Mouse (Mus musculus) liver, postnatal 0 days (tissue): ENCODE results near the gene Olfr15. TPM values are rescaled to one million over a fixed set of nuclear protein-coding genes. Genes with fewer than 3 reads are reported as not detected.
A peak's percentile ranks its signal among the peaks of the same experiment; 100 is the strongest.

Experiments
- ATAC-seq: fragments of 200-750 bp; cut with Nextera tagmentation; 2 replicates; pipeline ENCODE4 v1.8.0; 2017; ENCODE audit warnings: mild to moderate bottlenecking, moderate library complexity
- DNase-seq: peaks from one replicate; pipeline ENCODE4 v3.0.0-alpha.2; 2016
- H3K27ac ChIP-seq: fragments of 300-500 bp; sonication (generic); 2 replicates; pipeline ENCODE4 v1.5.1; 2014; ENCODE audit warnings: antibody characterized with exemption, moderate library complexity, mild to moderate bottlenecking, low read depth
- H3K27me3 ChIP-seq: fragments of 300-500 bp; sonication (generic); 2 replicates; pipeline ENCODE4 v1.6.1; 2014; ENCODE audit warnings: low read length, control low read depth, mixed read lengths; ENCODE audit not compliant: insufficient read depth
- H3K36me3 ChIP-seq: fragments of 300-500 bp; sonication (generic); replicated peaks from 2 replicates; pipeline ENCODE4 v1.6.1; 2014; ENCODE audit warnings: mild to moderate bottlenecking, control low read depth, low read length, moderate library complexity, mixed read lengths; ENCODE audit not compliant: insufficient read depth
- H3K4me1 ChIP-seq: fragments of 300-500 bp; sonication (generic); 2 replicates; pipeline ENCODE4 v1.6.1; 2014; ENCODE audit warnings: antibody characterized with exemption, mild to moderate bottlenecking, control low read depth; ENCODE audit not compliant: insufficient read depth
- H3K4me2 ChIP-seq: fragments of 300-500 bp; sonication (generic); 2 replicates; pipeline ENCODE4 v1.6.1; 2014; ENCODE audit warnings: low read depth, mild to moderate bottlenecking, low read length, moderate library complexity, mixed read lengths
- H3K4me3 ChIP-seq: fragments of 300-500 bp; sonication (generic); 2 replicates; pipeline ENCODE4 v1.5.1; 2014; ENCODE audit warnings: low read depth, low read length
- H3K9ac ChIP-seq: fragments of 300-500 bp; sonication (generic); replicated peaks from 2 replicates; pipeline ENCODE4 v1.6.1; 2014; ENCODE audit warnings: mild to moderate bottlenecking, moderate library complexity
- H3K9me3 ChIP-seq: fragments of 300-500 bp; sonication (generic); 2 replicates; pipeline ENCODE4 v1.6.1; 2016; ENCODE audit warnings: mild to moderate bottlenecking, control low read depth, low read length, mixed read lengths
- CTCF ChIP-seq: sonication (generic); IDR thresholded peaks from 2 replicates; pipeline ENCODE4 v1.5.1; 2016; ENCODE audit warnings: antibody characterized with exemption, low read depth
- EP300 ChIP-seq: IDR thresholded peaks from 2 replicates; pipeline ENCODE4 v1.6.1; 2016; ENCODE audit warnings: antibody characterized with exemption, low read depth, mild to moderate bottlenecking
- WGBS: fragments of 180-500 bp; shearing (Covaris S2); extraction: QIAGEN DNeasy Blood & Tissue Kit; methylation state at CpG from one replicate; pipeline ENCODE4 v1.1.7; 2014; ENCODE audit not compliant: insufficient replicate concordance; 5-methylcytosine and 5-hydroxymethylcytosine counted together
- polyA plus RNA-seq: library from polyadenylated mRNA; unstranded; fragments of >200 nt; fragmentation: Nextera tagmentation; extraction: Ambion mirVana; gene quantifications from 2 replicates; pipeline ENCODE4 v1.2.1, GENCODE M21; 2015

The Olfr15 gene
- polyA plus RNA-seq, 1 experiment from 2014 or later = not detected

- H3K9me3 ChIP-seq = no peaks in the 10 kb centered on the region
- peaks cover 24% of the 10 kb centered on the region for H3K36me3 ChIP-seq
- ATAC-seq (no peak), DNase-seq (no peak)
- no peaks in the 10 kb centered on the region for H3K27me3 ChIP-seq
- no peak overlapping the region for H3K9ac ChIP-seq
- no peak overlapping the region for H3K4me2 ChIP-seq
- WGBS = 43% methylated on average over 4 of the region's 4 CpGs
- no peak overlapping the region for H3K27ac ChIP-seq
- TF ChIP-seq EP300 = no peak
- TF ChIP-seq CTCF = no peak
- no peak overlapping the region for H3K4me3 ChIP-seq
- no peaks in the 10 kb centered on the region for H3K4me1 ChIP-seq
Measured at GRCm38 (mm10) chr16:3859254-3859653, 28.6 kb downstream of the Olfr15 start.

DNA sequence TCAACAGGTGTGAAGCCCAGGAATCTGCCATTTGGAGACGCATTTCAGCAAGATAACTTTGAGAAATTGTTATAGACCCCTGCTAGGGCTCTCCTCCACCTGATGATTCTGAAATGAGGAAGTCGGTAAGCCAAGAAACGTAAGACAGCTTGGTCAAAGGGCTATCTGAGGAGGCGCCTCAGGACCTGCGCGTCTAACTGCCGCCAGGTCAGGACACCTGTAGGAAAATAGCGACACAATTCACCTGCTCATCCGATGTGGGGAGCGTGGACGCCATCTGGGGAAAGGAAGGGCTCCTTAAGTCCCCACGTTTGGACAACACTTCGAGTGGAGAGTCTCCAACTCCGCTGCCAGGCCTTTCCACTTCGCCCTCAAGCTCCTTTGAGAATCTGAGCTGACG is 41.1 kb downstream of the Olfr15 start:
- Histone ChIP-seq H3K27ac (peak overlapping the region; percentile 69), H3K36me3 (peaks cover 7% of the 10 kb centered on the region; the same call in 1 of the 2 replicates), H3K9me3 (no peaks in the 10 kb centered on the region), H3K27me3 (no peaks in the 10 kb centered on the region), H3K4me3 (peak overlapping the region; percentile 54), H3K4me1 (peaks cover 8% of the 10 kb centered on the region), H3K9ac (peak overlapping the region; percentile 66), H3K4me2 (peak overlapping the region; percentile 84)
- DNase-seq = no peak
- peak; percentile 18; the same call in 1 of the 2 replicates for ATAC-seq
- no peak for TF ChIP-seq CTCF
- TF ChIP-seq EP300 = no peak
- WGBS = 2% methylated on average over 16 of the region's 16 CpGs

GRCm38 (mm10) chr16:3872216-3873047 is 41.8 kb downstream of the Olfr15 start, which contains the start of gene Naa60:
Gene Naa60 (plus strand): TSS chr16:3872375.
- DNase-seq = peak; percentile 92
- Histone ChIP-seq H3K4me3 (peak within 1 kb of the TSS; percentile 54), H3K9me3 (no peaks in the 10 kb centered on the region), H3K27me3 (no peaks in the 10 kb centered on the region), H3K4me2 (peak within 1 kb of the TSS; percentile 84), H3K27ac (peak within 1 kb of the TSS; percentile 79), H3K36me3 (peaks cover 7% of the 10 kb centered on the region; the same call in 1 of the 2 replicates), H3K9ac (peak within 1 kb of the TSS; percentile 66), H3K4me1 (peaks cover 8% of the 10 kb centered on the region)
- TF ChIP-seq EP300 = no peak
- no peak for TF ChIP-seq CTCF
- peak; percentile 96 for ATAC-seq
- 5% methylated on average over 47 of the region's 47 CpGs for WGBS

GRCm38 (mm10) chr16:3876346-3876745 is 45.7 kb downstream of the Olfr15 start:
- 86% methylated on average over 4 of the region's 4 CpGs for WGBS
- Histone ChIP-seq H3K9ac (no peak overlapping the region), H3K27me3 (no peaks in the 10 kb centered on the region), H3K9me3 (no peaks in the 10 kb centered on the region), H3K4me3 (no peak overlapping the region), H3K4me2 (no peak overlapping the region), H3K27ac (no peak overlapping the region), H3K36me3 (peaks cover 3% of the 10 kb centered on the region; the same call in 1 of the 2 replicates), H3K4me1 (peaks cover 8% of the 10 kb centered on the region)
- DNase-seq = no peak
- ATAC-seq = no peak
- no peak for TF ChIP-seq CTCF
- TF ChIP-seq EP300 = no peak

DNA sequence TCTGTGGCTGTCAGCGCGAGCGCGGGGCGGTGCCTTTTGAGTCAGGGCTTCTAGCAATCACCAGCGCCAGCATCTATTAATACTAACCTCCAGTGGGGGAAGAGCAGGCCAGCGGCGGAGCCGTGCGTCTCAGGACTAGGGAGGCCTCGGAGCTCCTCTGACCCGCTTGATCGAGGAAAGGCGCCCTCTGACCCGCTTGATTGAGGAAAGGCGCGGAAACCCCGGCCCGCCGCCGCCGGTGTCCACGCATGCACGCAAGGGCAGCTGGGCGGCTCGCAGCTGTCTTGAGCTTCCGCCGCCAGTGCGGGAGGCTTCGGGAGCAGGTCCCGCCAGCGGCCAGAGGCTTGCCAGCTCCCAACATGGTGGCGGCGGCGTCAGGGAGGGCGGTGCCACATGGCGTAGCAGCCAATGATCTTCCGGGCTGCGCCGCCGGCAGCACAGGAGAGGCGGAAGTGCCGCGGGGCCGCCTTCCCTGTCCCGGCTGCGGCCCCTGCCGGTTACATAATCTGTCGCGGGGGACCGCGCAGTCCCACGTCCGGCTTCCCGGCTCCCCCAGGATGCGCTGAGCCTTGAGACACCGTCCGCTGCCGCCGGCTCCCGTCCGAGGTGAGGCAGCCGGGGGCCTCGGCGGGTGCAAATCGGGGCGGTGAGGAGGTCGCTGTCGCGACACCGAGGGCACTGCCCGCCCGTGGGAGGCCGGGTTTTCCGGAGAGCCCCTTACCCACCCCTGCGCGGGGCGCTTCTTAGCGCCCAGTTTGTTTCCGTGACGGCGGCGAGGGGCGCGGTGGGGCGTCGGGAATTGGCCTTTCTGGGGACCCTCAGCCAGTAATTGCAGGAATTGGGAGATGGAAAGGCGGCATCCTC is 53.8 kb downstream of the Olfr15 start, which contains the start of the genes Zfp597 and Gm20695:
TSS of gene Zfp597 (minus strand) at position 361 of the 864 bp plus-strand sequence.
TSS of gene Gm20695 (plus strand) at position 448 of the 864 bp plus-strand sequence.
- H3K4me3 ChIP-seq = peak within 1 kb of the TSS; percentile 99
- no peak for TF ChIP-seq EP300
- TF ChIP-seq CTCF = peak; percentile 70
- H3K9ac ChIP-seq = peak within 1 kb of the TSS; percentile 98
- peak within 1 kb of the TSS; percentile 97 for H3K4me2 ChIP-seq
- peak; percentile 97 for ATAC-seq
- H3K27me3 ChIP-seq = no peaks in the 10 kb centered on the region
- peaks cover 19% of the 10 kb centered on the region for H3K4me1 ChIP-seq
- peaks cover 3% of the 10 kb centered on the region for H3K36me3 ChIP-seq
- H3K9me3 ChIP-seq = no peaks in the 10 kb centered on the region
- DNase-seq = peak; percentile 96
- WGBS = 2% methylated on average over 81 of the region's 88 CpGs
- H3K27ac ChIP-seq = peak within 1 kb of the TSS; percentile 95
